Mouse (Mus musculus) spleen, postnatal 4 days (tissue): ENCODE measurements around the gene Zfp46.
A peak's percentile ranks its signal among the peaks of the same experiment; 100 is the strongest.

Source experiments
- DNase-seq, 2 experiments: peaks; one replicate each; pipeline ENCODE4 v3.0.0; 2022; ENCODE audit warnings: low spot score in 2 of 2

Gene Zfp46

DNA sequence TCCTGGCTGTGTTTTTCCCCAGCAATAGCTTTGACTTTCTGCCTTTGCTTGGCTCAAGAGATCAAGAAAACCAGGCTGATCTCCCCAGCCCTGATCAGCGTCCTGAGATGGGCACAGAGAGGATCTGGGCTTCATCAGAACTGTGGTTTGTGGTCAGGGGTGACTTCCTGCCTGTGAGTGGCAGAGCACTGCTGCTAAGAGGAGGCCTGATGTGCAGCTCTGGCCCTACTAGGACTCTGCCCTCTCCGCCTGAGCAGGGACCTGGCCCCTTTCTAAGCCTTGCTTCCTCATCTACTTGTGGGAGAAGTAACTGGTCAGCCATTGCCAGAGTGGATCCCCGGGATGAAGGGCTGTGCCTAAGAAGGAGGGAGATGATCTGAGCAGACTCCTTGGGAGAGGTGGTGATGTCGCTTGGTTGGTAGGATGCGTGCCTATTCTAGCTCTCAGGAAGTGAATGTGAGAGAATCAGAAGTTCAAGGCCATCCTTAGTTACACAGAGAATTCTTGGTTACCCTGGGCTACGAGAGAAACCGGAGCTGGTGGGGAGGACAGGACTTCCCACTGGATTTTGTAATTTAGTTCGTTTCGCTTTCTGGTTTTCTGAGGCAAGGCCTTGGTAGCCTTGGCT, 17.7 kb upstream of the Zfp46 start:
- DNase-seq: peak; percentile 57 to 73

- no peak for DNase-seq
Observed at GRCm38 (mm10) chr4:136268912-136269311, 15.6 kb upstream of the Zfp46 start.

DNA sequence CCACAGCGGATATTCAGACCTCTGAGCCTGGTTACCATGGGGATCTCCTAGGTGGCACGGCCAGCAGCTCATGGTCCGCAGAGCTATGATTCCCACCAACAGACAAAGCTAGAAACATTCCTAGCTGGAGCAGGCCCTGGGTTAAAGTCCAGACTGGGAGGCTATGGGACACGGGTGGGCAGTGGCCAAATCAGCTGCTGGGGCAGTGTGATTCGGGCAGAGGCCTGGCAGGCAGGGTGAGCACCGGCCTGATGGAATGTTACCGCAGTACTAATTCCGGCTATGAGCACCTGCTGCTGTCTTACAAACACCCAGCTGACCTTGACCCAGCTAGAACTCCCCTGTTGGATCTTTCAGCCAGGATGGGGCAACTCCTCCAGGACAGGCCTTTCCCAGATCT, 13.8 kb upstream of the Zfp46 start:
- DNase-seq: no peak

DNA sequence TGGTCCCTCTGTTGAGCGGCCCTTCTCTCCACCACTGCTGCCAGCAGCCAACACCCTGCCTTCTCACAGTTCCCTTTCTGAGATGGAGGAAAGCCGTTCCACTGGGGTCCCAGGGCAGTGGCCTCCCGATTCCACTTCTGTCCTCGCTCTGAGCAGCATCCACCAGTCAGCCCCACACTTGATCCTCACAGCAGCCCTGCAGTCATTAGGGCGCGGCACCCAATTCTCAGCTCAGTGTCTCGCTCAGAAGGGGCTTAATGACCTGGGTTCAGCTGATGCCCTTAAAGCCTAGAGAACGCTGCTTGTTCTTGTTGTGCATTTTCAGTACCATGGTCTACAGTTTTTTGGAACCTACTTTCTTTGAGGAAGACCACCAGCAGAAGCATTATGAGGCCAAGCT, 3.4 kb upstream of the Zfp46 start:
- no peak for DNase-seq

DNA sequence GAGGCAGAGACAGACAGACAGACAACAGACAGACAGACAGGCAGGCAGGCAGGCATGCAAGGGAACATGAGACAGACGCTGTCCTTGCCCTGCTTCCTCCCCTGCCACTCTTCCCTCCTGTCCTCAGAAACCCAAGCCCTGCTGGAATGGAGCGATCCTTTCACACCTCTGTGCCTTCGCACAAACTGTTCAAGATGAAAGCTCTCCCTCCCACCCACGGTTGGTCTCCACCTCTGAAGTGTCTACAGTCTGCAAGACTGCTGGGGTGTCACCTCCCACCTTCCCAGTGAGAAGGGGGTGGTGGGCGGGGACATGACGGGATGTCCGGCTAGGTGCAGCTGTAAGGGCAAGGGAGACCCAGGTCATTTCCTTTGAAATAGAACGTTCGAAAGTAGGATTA, 2.9 kb upstream of the Zfp46 start:
- no peak for DNase-seq

- no peak for DNase-seq
Observed at GRCm38 (mm10) chr4:136282621-136283480, 1.6 kb upstream of the Zfp46 start.

- DNase-seq: no peak
Observed at GRCm38 (mm10) chr4:136283783-136284182, 700 bp upstream of the Zfp46 start.

GRCm38 (mm10) chr4:136284891-136285290, 408 bp downstream of the Zfp46 start:
- no peak for DNase-seq

DNA sequence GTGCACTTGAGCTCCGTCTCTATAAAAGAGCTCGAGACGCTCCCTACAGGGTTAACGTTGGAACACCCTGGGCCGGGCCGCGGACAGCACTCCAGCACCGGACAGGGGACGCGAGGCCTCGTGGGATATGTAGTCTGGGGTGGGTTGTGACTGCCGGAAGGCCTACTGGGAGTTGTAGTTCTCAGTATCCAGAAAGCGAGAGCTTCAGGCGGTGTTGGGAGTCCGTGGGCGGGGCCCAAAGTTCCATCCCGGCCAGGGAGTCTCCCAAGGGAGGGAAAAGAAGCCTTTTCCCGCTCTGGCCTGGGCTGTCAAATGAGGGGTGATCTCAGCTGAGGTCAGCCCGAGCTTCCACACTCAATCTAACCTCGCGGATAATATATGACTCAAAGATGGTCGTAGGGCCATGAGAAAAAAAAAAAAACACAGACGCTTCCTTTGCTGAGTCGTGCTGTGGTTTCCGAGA, 896 bp downstream of the Zfp46 start:
- DNase-seq: peak; percentile 89 to 92

DNA sequence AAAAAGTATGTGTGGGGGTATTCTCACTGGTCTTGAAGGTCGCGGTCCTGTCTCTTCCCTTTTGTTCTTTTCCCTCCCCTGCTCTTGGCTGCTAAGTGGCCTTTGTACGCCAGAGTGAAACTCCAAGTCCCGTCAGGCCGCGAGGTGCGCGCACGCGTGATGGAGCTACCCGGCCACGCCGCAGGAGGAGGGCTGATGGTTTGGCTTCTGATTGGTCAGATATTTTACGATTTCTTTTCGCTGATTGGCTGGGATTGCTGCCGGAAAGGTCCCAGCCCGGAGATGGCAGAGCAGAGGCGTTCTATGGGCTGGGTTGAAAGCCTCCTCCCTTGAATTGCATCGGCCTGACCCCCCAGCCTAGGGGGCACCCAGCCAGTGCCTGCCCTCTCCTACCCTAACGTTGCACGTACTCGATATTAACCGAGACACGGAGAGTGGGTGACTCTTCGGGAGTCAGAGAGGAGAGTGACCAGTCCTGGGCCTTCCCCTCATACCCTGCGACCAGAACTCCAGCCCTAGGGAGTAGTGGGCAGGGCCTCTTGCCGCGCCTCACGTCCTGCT, 1.4 kb downstream of the Zfp46 start:
- peak; percentile 95 to 96 for DNase-seq

GRCm38 (mm10) chr4:136289918-136290780, 5.7 kb downstream of the Zfp46 start:
- no peak for DNase-seq

- no peak for DNase-seq
Observed at GRCm38 (mm10) chr4:136290781-136291595, 6.5 kb downstream of the Zfp46 start.

DNA sequence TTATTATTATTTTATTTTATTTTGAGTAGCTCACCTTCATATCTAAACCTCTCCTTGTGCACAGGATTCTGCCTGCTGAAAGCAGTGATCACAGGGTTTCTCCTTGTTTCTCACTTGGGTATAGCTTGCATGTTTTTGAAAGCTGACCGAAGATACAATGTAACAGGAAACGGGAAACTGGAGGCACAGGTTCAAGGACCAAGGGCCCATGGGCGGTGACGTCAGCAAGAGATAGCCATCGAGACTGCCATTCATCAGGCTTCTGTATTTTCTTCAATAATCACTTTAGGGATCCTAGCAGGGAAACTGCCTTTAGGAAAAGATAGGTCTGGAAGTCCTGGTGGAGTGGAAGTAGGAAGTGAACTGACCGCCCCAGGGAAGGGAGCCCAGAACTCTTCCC, 7.2 kb downstream of the Zfp46 start:
- DNase-seq: no peak

- no peak for DNase-seq
Observed at GRCm38 (mm10) chr4:136295941-136296340, 11.5 kb downstream of the Zfp46 start.

- DNase-seq: no peak
Observed at GRCm38 (mm10) chr4:136302462-136302861, 18.0 kb downstream of the Zfp46 start.

- DNase-seq: no peak
Observed at GRCm38 (mm10) chr4:136304181-136304580, 19.7 kb downstream of the Zfp46 start.

- DNase-seq: no peak
Observed at GRCm38 (mm10) chr4:136308355-136308754, 23.9 kb downstream of the Zfp46 start.

- peak; percentile 72 to 81 for DNase-seq
Observed at GRCm38 (mm10) chr4:136309780-136310179, 25.3 kb downstream of the Zfp46 start.

GRCm38 (mm10) chr4:136310229-136311041, 26.0 kb downstream of the Zfp46 start, which contains the start of gene Hnrnpr:
Gene Hnrnpr (plus strand): TSS chr4:136310942.
- DNase-seq: peak; percentile 99 to 100
